Mouse (Mus musculus) stomach, embryonic 15.5 days (tissue): Measurements from ENCODE around the gene Hist1h2bl. TPM values are rescaled to one million over a fixed set of nuclear protein-coding genes. Genes with fewer than 3 reads are reported as not detected.
"Not testable (repeated sequence)": the region's sequence is repeated elsewhere in the genome, so short reads cannot be mapped to it uniquely, and the experiment has no call there.

ENCODE experiments used
- ATAC-seq: fragments of 200-750 bp; cut with Nextera tagmentation; 2 replicates; pipeline ENCODE4 v1.8.0; 2017; ENCODE audit warnings: low read depth, moderate number of reproducible peaks, moderate TSS enrichment; ENCODE audit not compliant: insufficient read depth, low FRiP score
- H3K27ac ChIP-seq: fragments of 300-500 bp; sonication (generic); 2 replicates; pipeline ENCODE4 v1.5.1; 2015; ENCODE audit warnings: mild to moderate bottlenecking, inconsistent platforms
- H3K27me3 ChIP-seq: fragments of 300-500 bp; sonication (generic); replicated peaks from 2 replicates; pipeline ENCODE4 v1.6.1; 2015; ENCODE audit warnings: inconsistent platforms
- H3K36me3 ChIP-seq: fragments of 300-500 bp; sonication (generic); 2 replicates; pipeline ENCODE4 v1.6.1; 2015; ENCODE audit warnings: inconsistent platforms
- H3K4me1 ChIP-seq: fragments of 300-500 bp; sonication (generic); 2 replicates; pipeline ENCODE4 v1.6.1; 2015; ENCODE audit warnings: inconsistent platforms
- H3K4me2 ChIP-seq: fragments of 300-500 bp; sonication (generic); 2 replicates; pipeline ENCODE4 v1.6.1; 2015; ENCODE audit warnings: mild to moderate bottlenecking, inconsistent platforms
- H3K4me3 ChIP-seq: fragments of 300-500 bp; sonication (generic); replicated peaks from 2 replicates; pipeline ENCODE4 v1.5.1; 2015; ENCODE audit warnings: inconsistent platforms
- H3K9ac ChIP-seq: fragments of 300-500 bp; sonication (generic); 2 replicates; pipeline ENCODE4 v1.6.1; 2015; ENCODE audit warnings: inconsistent platforms
- H3K9me3 ChIP-seq: fragments of 300-500 bp; sonication (generic); 2 replicates; pipeline ENCODE4 v1.6.1; 2016; ENCODE audit warnings: inconsistent platforms
- WGBS: fragments of 180-500 bp; shearing (Covaris S2); methylation state at CpG from one replicate; pipeline ENCODE4 v1.1.7; 2015; 5-methylcytosine and 5-hydroxymethylcytosine counted together
- polyA plus RNA-seq: library from polyadenylated mRNA; unstranded; fragments of >200 nt; fragmentation: Nextera tagmentation; extraction: Ambion mirVana; gene quantifications from 2 replicates; pipeline ENCODE4 v1.2.1, GENCODE M21; 2015

Hist1h2bl gene
- polyA plus RNA-seq, 1 experiment from 2014 or later: 4.4 TPM

DNA sequence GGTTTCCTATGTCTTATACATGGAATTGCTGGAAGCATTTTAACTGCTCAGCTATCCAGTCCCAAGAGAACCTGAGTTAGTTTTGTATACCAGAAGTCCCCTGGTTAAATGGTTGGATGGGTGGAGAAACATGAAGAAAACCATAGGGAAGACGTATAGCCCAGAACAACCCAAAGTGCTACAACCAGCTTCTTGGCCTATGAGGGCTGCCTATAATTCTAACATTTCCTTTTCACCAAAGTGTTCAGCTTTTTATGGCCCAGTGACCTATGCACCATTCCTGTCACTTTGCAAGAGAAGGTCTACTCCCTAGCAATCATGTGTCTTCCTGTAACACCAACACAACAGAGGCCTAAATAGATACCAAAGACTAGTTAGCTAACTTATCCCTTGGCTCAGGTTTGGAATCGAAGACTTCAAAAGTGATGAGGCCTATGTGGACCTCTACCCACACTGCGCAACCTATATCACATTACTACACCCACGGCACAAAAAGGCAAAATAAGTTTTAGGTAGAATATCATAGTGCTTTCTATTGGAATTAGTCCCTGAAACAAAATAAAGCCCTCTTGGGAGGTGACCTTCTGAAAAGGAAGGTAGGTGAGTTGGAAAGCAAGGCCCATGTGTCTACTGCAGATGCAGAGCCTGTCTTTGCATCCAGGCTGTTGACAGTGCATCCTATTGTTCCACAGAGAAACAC is 2.6 kb upstream of the Hist1h2bl start:
- no peaks in the 10 kb centered on the region for H3K9me3 ChIP-seq
- H3K4me3 ChIP-seq: peak overlapping the region; percentile 41
- H3K4me2 ChIP-seq: peak overlapping the region; percentile 57
- H3K27ac ChIP-seq: peak overlapping the region; percentile 90
- WGBS: 46% methylated on average over 4 of the region's 4 CpGs
- H3K4me1 ChIP-seq: peaks cover 24% of the 10 kb centered on the region
- no peaks in the 10 kb centered on the region for H3K36me3 ChIP-seq
- no peaks in the 10 kb centered on the region for H3K27me3 ChIP-seq
- peak overlapping the region; percentile 29 for H3K9ac ChIP-seq
- ATAC-seq: no peak

DNA sequence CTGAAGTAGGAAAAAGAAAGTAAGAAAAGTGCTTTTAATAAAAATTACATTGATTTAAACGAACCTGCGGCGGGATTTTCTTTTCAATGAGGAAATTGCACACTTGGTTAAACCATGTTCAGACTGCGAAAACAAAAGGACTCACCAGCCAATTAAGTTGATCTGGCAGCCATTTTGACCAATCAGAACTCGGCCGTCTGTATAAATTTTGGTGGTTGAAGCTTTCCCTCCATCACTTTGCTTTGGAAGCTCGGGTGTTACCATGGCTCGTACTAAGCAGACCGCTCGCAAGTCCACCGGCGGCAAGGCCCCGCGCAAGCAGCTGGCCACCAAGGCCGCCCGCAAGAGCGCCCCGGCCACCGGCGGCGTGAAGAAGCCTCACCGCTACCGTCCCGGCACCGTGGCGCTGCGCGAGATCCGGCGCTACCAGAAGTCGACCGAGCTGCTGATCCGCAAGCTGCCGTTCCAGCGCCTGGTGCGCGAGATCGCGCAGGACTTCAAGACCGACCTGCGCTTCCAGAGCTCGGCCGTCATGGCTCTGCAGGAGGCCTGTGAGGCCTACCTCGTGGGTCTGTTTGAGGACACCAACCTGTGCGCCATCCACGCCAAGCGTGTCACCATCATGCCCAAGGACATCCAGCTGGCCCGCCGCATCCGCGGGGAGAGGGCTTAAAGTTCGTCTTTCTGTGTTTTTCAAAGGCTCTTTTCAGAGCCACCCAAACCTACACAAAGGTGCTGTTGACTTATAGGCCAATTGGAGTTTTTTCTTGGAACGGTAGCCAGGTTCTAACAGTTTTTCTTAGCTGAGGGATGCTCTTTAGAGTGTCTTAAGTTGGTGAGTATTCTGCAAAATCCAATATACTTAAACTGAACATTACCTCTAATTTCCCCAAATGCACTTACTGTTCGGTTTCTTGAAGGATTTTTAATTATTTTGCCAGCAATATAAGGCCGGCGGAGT is 1.7 kb upstream of the Hist1h2bl start, which contains the start of gene Hist1h3h:
TSS of gene Hist1h3h (plus strand) at position 263 of the 961 bp plus-strand sequence.
- H3K27me3 ChIP-seq, H3K9me3 ChIP-seq, H3K36me3 ChIP-seq: not testable (repeated sequence)
- ATAC-seq: peak; percentile 25; the same call in 1 of the 2 replicates
- H3K4me2 ChIP-seq: peak within 1 kb of the TSS; percentile 69
- H3K4me3 ChIP-seq: peak within 1 kb of the TSS; percentile 46
- H3K27ac ChIP-seq: peak within 1 kb of the TSS; percentile 96
- H3K4me1 ChIP-seq: peaks cover 23% of the 10 kb centered on the region
- peak within 1 kb of the TSS; percentile 50 for H3K9ac ChIP-seq
- WGBS: 1% methylated on average over 29 of the region's 56 CpGs

DNA sequence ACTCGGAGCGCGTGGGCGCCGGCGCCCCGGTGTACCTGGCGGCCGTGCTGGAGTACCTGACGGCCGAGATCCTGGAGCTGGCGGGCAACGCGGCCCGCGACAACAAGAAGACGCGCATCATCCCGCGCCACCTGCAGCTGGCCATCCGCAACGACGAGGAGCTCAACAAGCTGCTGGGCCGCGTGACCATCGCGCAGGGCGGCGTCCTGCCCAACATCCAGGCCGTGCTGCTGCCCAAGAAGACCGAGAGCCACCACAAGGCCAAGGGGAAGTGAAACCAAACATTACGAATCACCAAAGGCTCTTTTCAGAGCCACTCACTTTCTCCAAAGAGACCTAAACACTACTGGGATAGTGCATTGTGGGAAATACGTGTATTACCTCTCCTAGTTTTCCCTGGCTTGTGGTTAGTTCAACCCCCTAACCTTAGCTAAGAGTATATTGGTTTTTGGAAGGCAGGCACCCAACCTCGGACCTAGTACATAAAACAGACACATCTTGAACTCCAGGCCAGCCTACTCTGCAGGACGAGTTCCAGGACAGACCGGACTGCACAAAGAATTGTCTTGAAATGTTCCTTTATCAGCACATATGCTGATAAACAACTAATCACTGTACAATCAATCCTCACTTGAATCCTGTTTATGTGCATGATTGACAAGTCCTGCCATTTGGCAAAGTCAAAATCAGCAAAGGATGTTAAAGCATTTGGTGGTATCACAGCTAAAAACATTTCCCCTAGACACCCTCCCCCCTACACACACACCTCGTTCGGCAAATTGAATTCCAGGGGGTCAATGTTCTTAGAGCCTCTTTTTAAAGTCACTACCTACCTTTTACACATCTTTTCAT is 823 bp upstream of the Hist1h2bl start:
- Histone ChIP-seq H3K9ac (peak overlapping the region; percentile 50), H3K27ac (peak overlapping the region; percentile 96), H3K4me1 (peaks cover 21% of the 10 kb centered on the region), H3K4me3 (peak overlapping the region; percentile 46), H3K4me2 (peak overlapping the region; percentile 69)
- ATAC-seq, H3K9me3 ChIP-seq, H3K27me3 ChIP-seq, H3K36me3 ChIP-seq: not testable (repeated sequence)
- WGBS: under 1% methylated on average over 16 of the region's 38 CpGs

GRCm38 (mm10) chr13:21715131-21715863 is 646 bp downstream of the Hist1h2bl start:
- WGBS: under 1% methylated on average over 22 of the region's 22 CpGs
- ATAC-seq: no peak
- Histone ChIP-seq H3K9ac (peak overlapping the region; percentile 38; the same call in 1 of the 2 replicates), H3K27ac (peak overlapping the region; percentile 92), H3K27me3 (no peaks in the 10 kb centered on the region), H3K36me3 (no peaks in the 10 kb centered on the region), H3K4me2 (peak overlapping the region; percentile 69), H3K4me3 (peak overlapping the region; percentile 46), H3K9me3 (no peaks in the 10 kb centered on the region), H3K4me1 (peaks cover 18% of the 10 kb centered on the region)

GRCm38 (mm10) chr13:21714725-21715124 is 1.2 kb downstream of the Hist1h2bl start:
- no peaks in the 10 kb centered on the region for H3K9me3 ChIP-seq
- WGBS: under 1% methylated on average over 7 of the region's 7 CpGs
- H3K4me1 ChIP-seq: peaks cover 18% of the 10 kb centered on the region
- peak overlapping the region; percentile 92 for H3K27ac ChIP-seq
- no peaks in the 10 kb centered on the region for H3K36me3 ChIP-seq
- H3K4me3 ChIP-seq: peak overlapping the region; percentile 46
- H3K9ac ChIP-seq: 0 out of 2 replicates have a peak overlapping the region, but pooled peaks have one; percentile 38
- H3K27me3 ChIP-seq: no peaks in the 10 kb centered on the region
- peak overlapping the region; percentile 69 for H3K4me2 ChIP-seq
- no peak for ATAC-seq

DNA sequence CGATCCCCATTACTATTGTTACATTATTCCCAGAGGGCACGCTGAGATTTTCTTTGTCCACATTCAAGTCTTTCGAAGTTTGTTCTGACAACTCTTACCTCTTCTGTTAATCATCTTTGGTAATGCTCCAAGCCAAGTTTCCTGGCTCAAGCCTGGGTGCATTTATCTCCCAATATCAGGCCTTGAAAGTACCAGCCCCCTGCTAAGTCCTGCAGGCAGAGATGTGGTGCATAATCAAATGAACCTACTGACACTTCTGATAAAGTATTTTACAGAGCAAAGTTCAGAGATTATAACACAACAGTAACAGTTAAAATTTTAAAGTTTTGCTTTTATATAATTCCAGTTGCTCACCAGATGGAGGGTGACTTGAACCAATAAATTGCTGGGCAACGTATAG is 4.2 kb downstream of the Hist1h2bl start:
- peaks cover 8% of the 10 kb centered on the region for H3K4me1 ChIP-seq
- 27% methylated on average over 4 of the region's 4 CpGs for WGBS
- no peaks in the 10 kb centered on the region for H3K27me3 ChIP-seq
- peak overlapping the region; percentile 46 for H3K4me3 ChIP-seq
- no peaks in the 10 kb centered on the region for H3K9me3 ChIP-seq
- no peak for ATAC-seq
- no peak overlapping the region for H3K27ac ChIP-seq
- H3K36me3 ChIP-seq: no peaks in the 10 kb centered on the region
- peak overlapping the region; percentile 69 for H3K4me2 ChIP-seq
- no peak overlapping the region for H3K9ac ChIP-seq

DNA sequence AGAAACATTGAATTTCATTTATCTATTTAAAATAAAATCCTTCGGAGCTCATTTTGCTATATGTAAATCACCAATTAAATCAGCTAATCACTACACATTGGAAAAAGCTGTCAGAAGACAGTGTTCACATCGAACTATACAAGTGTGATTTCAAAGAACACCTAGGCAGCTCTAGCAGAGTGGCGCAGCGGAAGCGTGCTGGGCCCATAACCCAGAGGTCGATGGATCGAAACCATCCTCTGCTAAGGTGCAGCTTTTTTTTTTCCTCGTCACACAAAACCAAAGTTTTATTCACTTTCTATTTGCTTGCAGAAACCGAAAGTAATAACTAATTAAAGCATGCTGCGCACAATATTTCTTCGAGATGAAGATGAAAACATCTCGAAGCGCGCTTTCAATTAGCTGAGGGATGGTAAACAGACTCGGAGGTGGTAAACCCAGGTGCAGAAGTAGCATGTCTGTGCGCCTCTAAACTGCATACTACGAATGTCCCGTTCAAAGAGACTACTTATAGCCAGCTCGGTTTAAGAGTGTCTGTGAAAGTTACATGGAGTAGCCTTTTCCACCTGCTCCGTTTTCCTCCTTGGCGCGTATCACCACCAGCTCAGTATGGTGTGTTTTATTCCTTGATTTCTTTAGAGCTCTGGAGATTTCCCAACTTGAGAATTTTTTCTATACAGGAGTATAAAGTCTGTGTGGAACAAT is 5.0 kb downstream of the Hist1h2bl start:
- Histone ChIP-seq H3K9ac (peak overlapping the region; percentile 45), H3K27me3 (no peaks in the 10 kb centered on the region), H3K9me3 (no peaks in the 10 kb centered on the region), H3K4me1 (peaks cover 8% of the 10 kb centered on the region), H3K36me3 (no peaks in the 10 kb centered on the region), H3K4me2 (peak overlapping the region; percentile 69), H3K4me3 (peak overlapping the region; percentile 46), H3K27ac (peak overlapping the region; percentile 57; the same call in 1 of the 2 replicates)
- ATAC-seq: peak; percentile 78
- WGBS: 2% methylated on average over 22 of the region's 22 CpGs

DNA sequence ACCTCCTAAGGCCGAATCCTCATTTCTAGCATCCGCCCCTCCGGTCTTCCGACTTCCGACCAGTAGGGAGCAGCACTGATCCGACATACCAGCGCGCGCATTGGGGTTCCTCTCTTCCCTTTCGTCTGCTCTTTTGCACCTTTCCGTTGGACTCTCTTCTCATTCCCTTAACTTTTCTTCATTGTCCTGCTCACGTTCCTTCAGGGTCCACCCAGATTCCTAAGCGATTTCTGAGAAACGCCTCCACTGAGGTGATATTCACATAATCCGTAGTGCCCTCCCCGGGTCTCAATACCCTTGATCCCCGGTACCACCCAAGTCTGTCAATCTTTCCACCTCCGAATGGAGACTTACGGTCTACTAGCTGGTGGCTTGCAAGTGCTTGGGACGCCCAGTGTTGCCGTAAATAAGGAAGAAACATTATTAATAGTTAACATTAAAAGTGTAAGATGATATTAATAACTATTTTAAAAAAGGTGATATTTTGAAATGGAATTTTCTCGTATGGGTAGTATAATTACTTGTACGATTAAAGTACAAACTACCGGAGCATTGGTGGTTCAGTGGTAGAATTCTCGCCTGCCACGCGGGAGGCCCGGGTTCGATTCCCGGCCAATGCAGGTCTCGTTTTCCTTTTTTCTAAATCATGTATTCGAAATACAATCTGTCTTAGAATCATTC is 5.8 kb downstream of the Hist1h2bl start:
- H3K4me2 ChIP-seq: peak overlapping the region; percentile 40
- WGBS: 0% methylated on average over 32 of the region's 32 CpGs

DNA sequence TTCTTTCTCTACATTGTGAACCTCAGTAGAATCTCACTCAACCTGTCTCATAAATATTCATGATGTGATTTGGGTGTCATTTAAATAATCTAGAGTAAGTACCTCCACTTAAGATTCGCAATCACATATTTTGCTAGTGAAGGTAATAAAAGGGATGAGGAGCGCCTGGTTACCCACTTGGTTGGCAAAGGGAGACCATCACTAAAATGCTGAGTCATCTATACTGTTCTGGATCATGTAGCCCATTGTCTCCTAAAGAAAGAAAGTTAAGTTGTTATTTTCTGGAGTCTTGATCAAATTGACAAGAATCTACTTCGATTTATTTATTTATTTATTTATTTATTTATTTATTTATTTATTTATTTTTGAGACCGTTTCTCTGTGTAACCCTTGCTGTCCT is 9.3 kb downstream of the Hist1h2bl start:
- no peaks in the 10 kb centered on the region for H3K36me3 ChIP-seq
- H3K27me3 ChIP-seq: no peaks in the 10 kb centered on the region
- H3K9ac ChIP-seq: no peak overlapping the region
- H3K27ac ChIP-seq: no peak overlapping the region
- WGBS: 71% methylated on average over 4 of the region's 4 CpGs
- no peak overlapping the region for H3K4me2 ChIP-seq
- H3K9me3 ChIP-seq: no peaks in the 10 kb centered on the region
- no peaks in the 10 kb centered on the region for H3K4me1 ChIP-seq
- H3K4me3 ChIP-seq: no peak overlapping the region
- ATAC-seq: no peak

More for the DNA sequence above, 5.8 kb downstream of the Hist1h2bl start:
- peak overlapping the region; percentile 89 for H3K27ac ChIP-seq
- H3K9ac ChIP-seq: no peak overlapping the region
- H3K27me3 ChIP-seq: no peaks in the 10 kb centered on the region
- no peaks in the 10 kb centered on the region for H3K36me3 ChIP-seq
- peaks cover 4% of the 10 kb centered on the region for H3K4me1 ChIP-seq
- no peaks in the 10 kb centered on the region for H3K9me3 ChIP-seq
- H3K4me3 ChIP-seq: peak overlapping the region; percentile 72
- ATAC-seq: peak; percentile 68

DNA sequence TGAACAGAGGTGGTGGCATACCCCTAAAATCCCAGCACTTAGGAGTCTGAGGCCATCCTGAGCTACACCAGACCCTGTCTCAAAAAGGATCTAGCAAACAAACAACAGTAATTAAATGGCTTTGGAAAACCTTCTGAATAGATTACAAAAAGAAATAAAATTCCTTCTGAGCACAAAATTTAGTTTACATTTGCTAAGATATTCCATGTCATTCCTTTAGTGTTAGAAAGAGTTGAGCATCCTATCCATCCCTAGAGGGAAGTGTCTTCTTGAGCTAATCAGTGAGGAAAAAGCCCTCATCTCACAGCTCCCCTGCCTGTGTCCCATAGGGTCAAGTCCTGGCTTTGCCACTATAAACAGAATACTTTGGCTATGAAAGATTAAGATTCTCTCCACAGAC is 18.1 kb downstream of the Hist1h2bl start, which contains the start of gene Olfr1359:
TSS of gene Olfr1359 (plus strand) at position 301 of the 400 bp plus-strand sequence.
- Histone ChIP-seq H3K4me3 (no peak within 1 kb of the TSS), H3K9me3 (no peaks in the 10 kb centered on the region), H3K4me1 (no peaks in the 10 kb centered on the region), H3K4me2 (no peak within 1 kb of the TSS), H3K27me3 (no peaks in the 10 kb centered on the region), H3K36me3 (no peaks in the 10 kb centered on the region), H3K9ac (no peak within 1 kb of the TSS), H3K27ac (no peak within 1 kb of the TSS)
- no peak for ATAC-seq
